In genomic region chr10:18411266-18411665, GRCm38 (mm10) we compare ENCODE assay signal across 24 mouse cellular contexts.
DNase-seq lines count a peak whose midpoint lies in the region; ATAC-seq and TF ChIP-seq lines count a peak whose summit lies in the region.
"Had no signal": no experiment of that assay in that cellular context is flagged by ENCODE, and none has a peak within 500 bp of the region (broad histone marks: within the 10 kb centered on the region; RNA-seq: fewer than 3 reads in every experiment).

No protein-coding gene starts in this region.

- no peak overlapping the region for H3K9ac ChIP-seq in kidney, embryonic 14.5 days (ENCODE audit: low read depth, low read length)
- H3K9ac ChIP-seq in hindbrain, embryonic 16.5 days (ENCODE audit: low read depth, low read length) = no peak overlapping the region
- H3K9ac ChIP-seq: heart, embryonic 13.5 days; intestine, embryonic 15.5 days; limb, embryonic 15.5 days; liver, embryonic 15.5 days; midbrain, embryonic 12.5 days had no signal

- no peak overlapping the region for H3K4me2 ChIP-seq in kidney, embryonic 14.5 days (replicated peaks; ENCODE audit: low read depth, low read length)
- H3K4me2 ChIP-seq in hindbrain, embryonic 16.5 days (ENCODE audit: low read length) = peak overlapping the region; percentile 68
- H3K4me2 ChIP-seq: intestine, embryonic 15.5 days; limb, embryonic 15.5 days; liver, embryonic 15.5 days had no signal

- 45% methylated on average over 2 of the region's 2 CpGs for WGBS in kidney, adult 2 months
- 49% methylated on average over 2 of the region's 2 CpGs for WGBS in kidney, embryonic 14.5 days
- WGBS in hindbrain, embryonic 16.5 days = 59% methylated on average over 2 of the region's 2 CpGs

- no peak overlapping the region for H3K4me3 ChIP-seq in kidney, adult 2 months (ENCODE audit: insufficient read depth, low read depth, low read length)
- no peak overlapping the region for H3K4me3 ChIP-seq in kidney, embryonic 14.5 days (ENCODE audit: low read length)
- no peak overlapping the region for H3K4me3 ChIP-seq in hindbrain, embryonic 16.5 days (ENCODE audit: low read length)
- H3K4me3 ChIP-seq: heart, embryonic 13.5 days; intestine, embryonic 15.5 days; limb, embryonic 15.5 days; liver, embryonic 15.5 days had no signal

- no peak for ATAC-seq in kidney, embryonic 14.5 days (ENCODE audit: low FRiP score, low TSS enrichment)
- no peak for ATAC-seq in hindbrain, embryonic 16.5 days
- ATAC-seq: CD4-positive, CD25-positive, alpha-beta regulatory T cell, adult 4 months; intestine, embryonic 15.5 days had no signal

- H3K36me3 ChIP-seq in kidney, adult 2 months (ENCODE audit: control insufficient read depth, insufficient read depth, low read length) = no peaks in the 10 kb centered on the region
- H3K36me3 ChIP-seq in kidney, embryonic 14.5 days (ENCODE audit: control insufficient read depth, insufficient read depth, low read length) = no peaks in the 10 kb centered on the region
- no peaks in the 10 kb centered on the region for H3K36me3 ChIP-seq in hindbrain, embryonic 16.5 days (ENCODE audit: control insufficient read depth, insufficient read depth, low read length)
- H3K36me3 ChIP-seq: heart, embryonic 13.5 days; intestine, embryonic 15.5 days; limb, embryonic 15.5 days; liver, embryonic 15.5 days; midbrain, embryonic 12.5 days had no signal

- peak; percentile 46 for DNase-seq in embryo, embryonic 10.5 days (ENCODE audit: low spot score)
- DNase-seq in embryo, embryonic 9.5 days (ENCODE audit: extremely low spot score) = no peak
- DNase-seq in kidney, adult 2 months = peak; percentile 64
- DNase-seq in R1 (ENCODE audit: low read depth, low spot score) = peak; percentile 72
- no peak for DNase-seq in urinary bladder, postnatal 14 days (ENCODE audit: low spot score)
- DNase-seq in right cerebral cortex, adult 18-20 months = no peak
- DNase-seq: adrenal gland, postnatal 14 days; cerebellum, postnatal 10 days; gastrocnemius, postnatal 10 days; heart, adult 18-20 months; heart, postnatal 36 days; layer of hippocampus, postnatal 36 days; right cerebral cortex, postnatal 14 days; thymus, postnatal 36 days had no signal

- no peaks in the 10 kb centered on the region for H3K9me3 ChIP-seq in kidney, embryonic 14.5 days (ENCODE audit: control insufficient read depth, low read length)
- H3K9me3 ChIP-seq in hindbrain, embryonic 16.5 days (ENCODE audit: control insufficient read depth, low read length) = no peaks in the 10 kb centered on the region
- H3K9me3 ChIP-seq: heart, embryonic 13.5 days; intestine, embryonic 15.5 days; limb, embryonic 15.5 days; liver, embryonic 15.5 days; midbrain, embryonic 12.5 days had no signal

- no peak for TF ChIP-seq CTCF in kidney, adult 2 months (conservative IDR thresholded peaks at IDR 0.05; ENCODE audit: insufficient read depth, insufficient read length, low read depth, low read length)

- no peak overlapping the region for H3K27ac ChIP-seq in kidney, adult 2 months (ENCODE audit: insufficient read depth, low read depth, low read length)
- no peak overlapping the region for H3K27ac ChIP-seq in kidney, embryonic 14.5 days (ENCODE audit: low read depth, low read length)
- no peak overlapping the region for H3K27ac ChIP-seq in hindbrain, embryonic 16.5 days (ENCODE audit: low read depth, low read length)
- H3K27ac ChIP-seq: heart, embryonic 13.5 days; intestine, embryonic 15.5 days; layer of hippocampus, adult 2 months; limb, embryonic 15.5 days; liver, embryonic 15.5 days; macrophage; midbrain, embryonic 12.5 days had no signal

- peaks cover 21% of the 10 kb centered on the region for H3K4me1 ChIP-seq in kidney, adult 2 months (ENCODE audit: control insufficient read depth, insufficient read depth, low read length)
- H3K4me1 ChIP-seq in kidney, embryonic 14.5 days (ENCODE audit: control insufficient read depth, insufficient read depth, low read length) = peaks cover 21% of the 10 kb centered on the region; the same call in 1 of the 2 replicates
- peaks cover 45% of the 10 kb centered on the region for H3K4me1 ChIP-seq in hindbrain, embryonic 16.5 days (ENCODE audit: control insufficient read depth, insufficient read depth, low read depth, low read length)

- H3K27me3 ChIP-seq in kidney, adult 2 months (replicated peaks; ENCODE audit: control insufficient read depth, insufficient read depth, low read length) = no peaks in the 10 kb centered on the region
- no peaks in the 10 kb centered on the region for H3K27me3 ChIP-seq in kidney, embryonic 14.5 days (ENCODE audit: control insufficient read depth, insufficient read depth, low read length)
- H3K27me3 ChIP-seq in hindbrain, embryonic 16.5 days (replicated peaks; ENCODE audit: control insufficient read depth, insufficient read depth, low read length) = 0 out of 2 replicates have a peak, but pooled peaks cover 2% of the 10 kb centered on the region
- H3K27me3 ChIP-seq: heart, embryonic 13.5 days; intestine, embryonic 15.5 days; limb, embryonic 15.5 days; liver, embryonic 15.5 days had no signal

- no peak for TF ChIP-seq POLR2A in kidney, adult 2 months (IDR thresholded peaks at IDR 0.05; ENCODE audit: low read depth, low read length)

Comparison
In these comparisons a context has a peak if more than half of its experiments do, and no peak if none do; other contexts are left out.
1. DNase-seq: peak in embryo, embryonic 10.5 days (single experiment), kidney, adult 2 months (single experiment) and R1 (single experiment); none in embryo, embryonic 9.5 days (single experiment), urinary bladder, postnatal 14 days (single experiment) and right cerebral cortex, adult 18-20 months (single experiment).